Mouse (Mus musculus) embryonic fibroblast, embryonic 13.5 days (primary cell): ENCODE results near the gene Adgrf2.

ENCODE experiments used
- CTCF ChIP-seq: IDR thresholded peaks from 2 replicates; pipeline ENCODE4 v1.5.1; 2011; ENCODE audit warnings: mild to moderate bottlenecking, control low read depth, low read length, moderate library complexity, borderline replicate concordance; ENCODE audit not compliant: insufficient read depth
- POLR2A ChIP-seq: IDR thresholded peaks from 2 replicates; pipeline ENCODE4 v1.6.1; 2011; ENCODE audit warnings: low read depth, mild to moderate bottlenecking, control low read depth, low read length, moderate library complexity

GRCm38 (mm10) chr17:42717161-42717560 is 24.8 kb downstream of the Adgrf2 start:
- no peak for TF ChIP-seq CTCF
- TF ChIP-seq POLR2A: no peak
